Mouse (Mus musculus) embryonic facial prominence, embryonic 12.5 days (tissue): ENCODE results near the gene Susd6. TPM values are rescaled to one million over a fixed set of nuclear protein-coding genes. Genes with fewer than 3 reads are reported as not detected.
"Not testable (repeated sequence)": the region's sequence is repeated elsewhere in the genome, so short reads cannot be mapped to it uniquely, and the experiment has no call there.

Experiments
- ATAC-seq: fragments of 200-750 bp; cut with Nextera tagmentation; 2 replicates; pipeline ENCODE4 v1.8.0; 2017; ENCODE audit not compliant: insufficient number of reproducible peaks, insufficient read depth, low FRiP score, low TSS enrichment
- H3K27ac ChIP-seq: fragments of 300-500 bp; sonication (generic); 2 replicates; pipeline ENCODE4 v1.5.1; 2016; ENCODE audit warnings: mild to moderate bottlenecking
- H3K27me3 ChIP-seq: fragments of 300-500 bp; sonication (generic); 2 replicates; pipeline ENCODE4 v1.6.1; 2016; ENCODE audit warnings: mild to moderate bottlenecking, moderate library complexity
- H3K36me3 ChIP-seq: fragments of 300-500 bp; sonication (generic); 2 replicates; pipeline ENCODE4 v1.6.1; 2016; ENCODE audit warnings: mild to moderate bottlenecking
- H3K4me1 ChIP-seq: fragments of 300-500 bp; sonication (generic); 2 replicates; pipeline ENCODE4 v1.6.1; 2016
- H3K4me2 ChIP-seq: fragments of 300-500 bp; sonication (generic); replicated peaks from 2 replicates; pipeline ENCODE4 v1.6.1; 2016; ENCODE audit warnings: mild to moderate bottlenecking, moderate library complexity
- H3K4me3 ChIP-seq: fragments of 300-500 bp; sonication (generic); 2 replicates; pipeline ENCODE4 v1.5.1; 2016; ENCODE audit warnings: mild to moderate bottlenecking
- H3K9ac ChIP-seq: fragments of 300-500 bp; sonication (generic); 2 replicates; pipeline ENCODE4 v1.6.1; 2016; ENCODE audit warnings: mild to moderate bottlenecking, moderate library complexity
- H3K9me3 ChIP-seq: fragments of 300-500 bp; sonication (generic); 2 replicates; pipeline ENCODE4 v1.6.1; 2016; ENCODE audit warnings: mild to moderate bottlenecking, moderate library complexity
- WGBS: fragments of 180-500 bp; shearing (Covaris S2); methylation state at CpG from one replicate; pipeline ENCODE4 v1.1.7; 2016; 5-methylcytosine and 5-hydroxymethylcytosine counted together
- polyA plus RNA-seq: library from polyadenylated mRNA; unstranded; fragments of >200 nt; fragmentation: Nextera tagmentation; extraction: Ambion mirVana; gene quantifications from 2 replicates; pipeline ENCODE4 v1.2.1, GENCODE M21; 2016

Susd6 gene
- polyA plus RNA-seq, 1 experiment from 2014 or later = 18.0 TPM

DNA sequence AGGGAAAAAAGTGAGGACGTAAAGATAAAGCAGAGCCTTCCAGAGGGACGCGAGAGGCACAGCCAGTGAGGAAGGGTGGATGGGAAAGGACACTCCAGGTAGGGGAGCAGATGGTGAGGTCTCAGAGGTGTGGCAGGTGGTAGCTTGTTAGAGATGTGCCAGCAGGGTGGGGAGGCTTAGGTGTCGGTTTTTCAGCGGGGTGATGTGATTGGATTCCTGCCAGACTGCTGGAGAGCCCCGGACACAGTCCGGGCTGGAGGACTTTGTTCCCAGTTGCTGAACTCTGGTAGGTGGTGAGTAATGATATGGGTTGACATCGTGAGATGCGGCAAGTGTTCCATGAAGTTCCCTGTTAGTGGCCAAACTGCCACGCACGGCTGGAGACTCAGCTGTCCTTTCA lies 2.7 kb upstream of the Susd6 start:
- no peak for ATAC-seq
- Histone ChIP-seq H3K9ac (no peak overlapping the region), H3K36me3 (no peaks in the 10 kb centered on the region), H3K27ac (no peak overlapping the region), H3K4me1 (peaks cover 11% of the 10 kb centered on the region), H3K9me3 (no peaks in the 10 kb centered on the region), H3K4me2 (no peak overlapping the region), H3K27me3 (no peaks in the 10 kb centered on the region), H3K4me3 (no peak overlapping the region)
- WGBS = 52% methylated on average over 11 of the region's 11 CpGs

GRCm38 (mm10) chr12:80788188-80788587 lies 2.1 kb upstream of the Susd6 start:
- H3K27me3 ChIP-seq = no peaks in the 10 kb centered on the region
- no peaks in the 10 kb centered on the region for H3K9me3 ChIP-seq
- no peak overlapping the region for H3K9ac ChIP-seq
- H3K4me1 ChIP-seq = peaks cover 11% of the 10 kb centered on the region
- H3K4me3 ChIP-seq = no peak overlapping the region
- WGBS = 82% methylated on average over 3 of the region's 3 CpGs
- H3K4me2 ChIP-seq = no peak overlapping the region
- no peak overlapping the region for H3K27ac ChIP-seq
- ATAC-seq = no peak
- no peaks in the 10 kb centered on the region for H3K36me3 ChIP-seq

GRCm38 (mm10) chr12:80789276-80789675 lies 1.0 kb upstream of the Susd6 start:
- 74% methylated on average over 4 of the region's 4 CpGs for WGBS
- H3K4me3 ChIP-seq, H3K9me3 ChIP-seq, H3K27me3 ChIP-seq, H3K4me2 ChIP-seq, H3K9ac ChIP-seq, H3K36me3 ChIP-seq, ATAC-seq, H3K27ac ChIP-seq: not testable (repeated sequence)
- peaks cover 11% of the 10 kb centered on the region for H3K4me1 ChIP-seq

- H3K4me3 ChIP-seq = peak overlapping the region; percentile 94
- under 1% methylated on average over 68 of the region's 80 CpGs for WGBS
- no peaks in the 10 kb centered on the region for H3K36me3 ChIP-seq
- no peaks in the 10 kb centered on the region for H3K9me3 ChIP-seq
- ATAC-seq = peak; percentile 68
- H3K27me3 ChIP-seq = no peaks in the 10 kb centered on the region
- peak overlapping the region; percentile 97 for H3K27ac ChIP-seq
- H3K4me1 ChIP-seq = peaks cover 11% of the 10 kb centered on the region
- peak overlapping the region; percentile 93 for H3K9ac ChIP-seq
- peak overlapping the region; percentile 80 for H3K4me2 ChIP-seq
Measured at GRCm38 (mm10) chr12:80790700-80791570, 625 bp downstream of the Susd6 start.

DNA sequence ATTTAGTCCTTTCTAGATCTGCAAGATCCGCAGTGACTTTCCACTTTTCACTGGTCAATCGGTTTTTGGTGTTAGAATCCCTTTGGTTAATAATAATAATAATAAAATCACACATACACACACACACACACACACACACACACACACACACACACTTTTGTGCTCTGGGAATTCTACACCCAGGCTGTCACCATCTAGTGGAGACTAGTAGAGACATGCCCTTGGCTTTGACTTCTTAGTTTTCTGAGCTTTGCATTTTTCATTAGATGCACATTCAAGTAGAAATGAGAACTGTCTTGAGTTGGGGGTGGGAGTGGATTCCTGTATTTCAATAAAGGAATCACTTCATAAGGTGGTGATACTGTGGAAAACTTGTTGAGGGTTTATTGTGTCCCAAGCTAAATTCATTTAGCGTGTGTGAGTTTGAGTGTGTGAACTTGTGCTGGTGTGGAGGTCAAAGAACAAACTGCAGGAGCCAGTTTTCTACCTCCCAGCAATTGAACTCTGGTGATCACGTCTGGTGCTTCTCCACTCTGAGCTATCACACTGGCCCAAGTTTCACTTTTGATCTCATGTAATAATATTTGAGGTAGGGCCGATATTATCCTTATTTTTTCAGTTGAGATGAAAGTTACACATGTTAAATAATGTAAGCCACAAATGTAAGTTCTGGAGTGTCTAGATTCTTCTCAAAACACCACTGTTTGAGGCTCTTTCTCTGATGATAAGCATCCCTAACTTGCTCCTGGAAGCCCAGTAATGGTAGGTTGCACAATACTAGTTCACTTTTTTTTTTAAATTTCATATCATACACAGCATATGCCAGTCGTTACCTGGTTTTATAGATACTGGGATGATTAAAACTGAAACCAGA lies 1.5 kb downstream of the Susd6 start:
- Histone ChIP-seq H3K4me2 (peak overlapping the region; percentile 80), H3K9me3 (no peaks in the 10 kb centered on the region), H3K27ac (peak overlapping the region; percentile 97; the same call in 1 of the 2 replicates), H3K4me3 (peak overlapping the region; percentile 94), H3K36me3 (no peaks in the 10 kb centered on the region), H3K27me3 (no peaks in the 10 kb centered on the region), H3K4me1 (peaks cover 11% of the 10 kb centered on the region), H3K9ac (peak overlapping the region; percentile 93; the same call in 1 of the 2 replicates)
- no peak for ATAC-seq
- 43% methylated on average over 6 of the region's 6 CpGs for WGBS

- Histone ChIP-seq H3K36me3 (no peaks in the 10 kb centered on the region), H3K9ac (no peak overlapping the region), H3K4me2 (no peak overlapping the region), H3K27me3 (no peaks in the 10 kb centered on the region), H3K4me1 (peaks cover 11% of the 10 kb centered on the region), H3K27ac (no peak overlapping the region), H3K9me3 (no peaks in the 10 kb centered on the region), H3K4me3 (no peak overlapping the region)
- no peak for ATAC-seq
- 78% methylated on average over 5 of the region's 5 CpGs for WGBS
Measured at GRCm38 (mm10) chr12:80792867-80793266, 2.6 kb downstream of the Susd6 start.

- WGBS = 81% methylated on average over 1 of the region's 1 CpGs
- no peak for ATAC-seq
- no peak overlapping the region for H3K4me2 ChIP-seq
- H3K27me3 ChIP-seq = no peaks in the 10 kb centered on the region
- H3K4me3 ChIP-seq = no peak overlapping the region
- H3K9ac ChIP-seq = no peak overlapping the region
- H3K9me3 ChIP-seq = no peaks in the 10 kb centered on the region
- no peaks in the 10 kb centered on the region for H3K36me3 ChIP-seq
- H3K27ac ChIP-seq = no peak overlapping the region
- peaks cover 11% of the 10 kb centered on the region for H3K4me1 ChIP-seq
Measured at GRCm38 (mm10) chr12:80793535-80793934, 3.2 kb downstream of the Susd6 start.

DNA sequence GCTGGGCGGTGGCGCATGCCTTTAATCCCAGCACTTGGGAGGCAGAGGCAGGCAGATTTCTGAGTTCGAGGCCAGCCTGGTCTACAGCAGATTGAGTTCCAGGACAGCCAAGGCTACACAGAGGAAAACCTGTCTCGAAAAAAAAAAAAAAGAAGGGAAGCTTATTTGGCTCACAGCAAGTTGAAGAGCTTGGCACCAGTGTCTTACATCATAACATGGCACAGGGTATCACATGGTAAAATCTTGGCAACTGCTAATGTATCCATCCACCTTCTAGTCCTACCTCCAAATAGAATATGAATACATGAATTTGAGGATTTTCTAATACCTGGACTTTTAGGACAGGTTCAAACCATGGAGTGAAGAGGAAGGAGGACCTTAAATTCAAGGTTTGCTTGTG lies 4.2 kb downstream of the Susd6 start:
- no peak for ATAC-seq
- Histone ChIP-seq H3K36me3 (no peaks in the 10 kb centered on the region), H3K9ac (no peak overlapping the region), H3K4me2 (no peak overlapping the region), H3K9me3 (no peaks in the 10 kb centered on the region), H3K27me3 (no peaks in the 10 kb centered on the region), H3K4me1 (peaks cover 11% of the 10 kb centered on the region), H3K27ac (no peak overlapping the region), H3K4me3 (no peak overlapping the region)
- 91% methylated on average over 4 of the region's 4 CpGs for WGBS

GRCm38 (mm10) chr12:80794935-80795785 lies 4.8 kb downstream of the Susd6 start:
- Histone ChIP-seq H3K27ac (no peak overlapping the region), H3K9me3 (no peaks in the 10 kb centered on the region), H3K4me3 (no peak overlapping the region), H3K36me3 (no peaks in the 10 kb centered on the region), H3K4me2 (no peak overlapping the region), H3K9ac (no peak overlapping the region), H3K27me3 (no peaks in the 10 kb centered on the region), H3K4me1 (peaks cover 6% of the 10 kb centered on the region)
- no peak for ATAC-seq
- 73% methylated on average over 2 of the region's 2 CpGs for WGBS

GRCm38 (mm10) chr12:80798271-80798670 lies 8.0 kb downstream of the Susd6 start:
- Histone ChIP-seq H3K4me3 (no peak overlapping the region), H3K9me3 (no peaks in the 10 kb centered on the region), H3K4me2 (no peak overlapping the region), H3K27me3 (no peaks in the 10 kb centered on the region), H3K36me3 (no peaks in the 10 kb centered on the region), H3K9ac (no peak overlapping the region), H3K4me1 (no peaks in the 10 kb centered on the region), H3K27ac (no peak overlapping the region)
- ATAC-seq = no peak

- H3K4me1 ChIP-seq = no peaks in the 10 kb centered on the region
- no peak overlapping the region for H3K4me2 ChIP-seq
- no peaks in the 10 kb centered on the region for H3K36me3 ChIP-seq
- ATAC-seq = no peak
- H3K9me3 ChIP-seq = no peaks in the 10 kb centered on the region
- H3K27me3 ChIP-seq = no peaks in the 10 kb centered on the region
- H3K27ac ChIP-seq = no peak overlapping the region
- 95% methylated on average over 3 of the region's 3 CpGs for WGBS
- no peak overlapping the region for H3K4me3 ChIP-seq
- H3K9ac ChIP-seq = no peak overlapping the region
Measured at GRCm38 (mm10) chr12:80800156-80800555, 9.8 kb downstream of the Susd6 start.
